Mouse (Mus musculus): ENCODE data around the gene Nell2. TPM values are rescaled to one million over a fixed set of nuclear protein-coding genes. Genes with fewer than 3 reads are reported as not detected.

Nell2 gene
- polyA plus RNA-seq, 1 experiment from 2014 or later: 14.3 TPM

DNA sequence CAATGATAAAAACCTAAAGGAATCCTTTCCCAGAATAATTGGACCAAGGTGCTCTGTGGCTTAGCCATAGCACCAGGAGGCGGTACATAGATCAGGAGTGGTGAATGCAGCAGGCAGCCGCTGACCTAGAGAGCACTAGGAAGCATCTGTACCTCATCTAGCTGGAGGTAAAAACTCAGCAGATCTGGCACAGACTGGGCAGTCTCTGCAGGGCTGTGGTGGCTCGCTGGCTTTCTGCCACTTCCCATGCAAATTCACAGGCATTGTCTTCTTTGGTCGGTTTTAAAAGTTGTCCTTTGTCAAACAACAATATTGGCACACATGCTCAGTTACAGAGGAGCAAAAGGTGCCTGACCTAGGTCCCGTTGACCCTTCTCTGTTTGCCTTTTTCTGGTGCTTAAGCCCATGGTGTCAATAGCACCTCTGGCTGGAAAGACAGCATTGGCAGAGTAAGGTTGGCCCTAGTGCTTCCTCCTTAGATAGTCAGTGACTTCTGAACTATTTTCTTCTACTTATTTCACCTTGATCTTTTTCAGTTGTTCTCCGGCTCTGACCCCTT lies 479.1 kb downstream of the Nell2 start:
- H3K27me3 ChIP-seq (replicated peaks): no peaks in the 10 kb centered on the region
- ATAC-seq (ENCODE audit: insufficient read depth, low FRiP score, low read depth): no peak
- WGBS: 65% methylated on average over 6 of the region's 6 CpGs

GRCm38 (mm10) chr15:95047486-95047885 lies 480.9 kb downstream of the Nell2 start:
- ATAC-seq (ENCODE audit: insufficient read depth, low FRiP score, low read depth): no peak
- H3K4me2 ChIP-seq: no peak overlapping the region
- no peaks in the 10 kb centered on the region for H3K4me1 ChIP-seq
- H3K36me3 ChIP-seq: no peaks in the 10 kb centered on the region
- H3K27ac ChIP-seq: no peak overlapping the region
- H3K4me3 ChIP-seq (replicated peaks): no peak overlapping the region
- 75% methylated on average over 2 of the region's 2 CpGs for WGBS
- no peaks in the 10 kb centered on the region for H3K27me3 ChIP-seq (replicated peaks)
- H3K9ac ChIP-seq: no peak overlapping the region
- no peaks in the 10 kb centered on the region for H3K9me3 ChIP-seq

More for the DNA sequence above, 479.1 kb downstream of the Nell2 start:
- no peak overlapping the region for H3K4me3 ChIP-seq (replicated peaks)
- no peaks in the 10 kb centered on the region for H3K4me1 ChIP-seq
- no peaks in the 10 kb centered on the region for H3K9me3 ChIP-seq
- no peak overlapping the region for H3K27ac ChIP-seq
- H3K9ac ChIP-seq: no peak overlapping the region
- H3K36me3 ChIP-seq: no peaks in the 10 kb centered on the region
- no peak overlapping the region for H3K4me2 ChIP-seq

DNA sequence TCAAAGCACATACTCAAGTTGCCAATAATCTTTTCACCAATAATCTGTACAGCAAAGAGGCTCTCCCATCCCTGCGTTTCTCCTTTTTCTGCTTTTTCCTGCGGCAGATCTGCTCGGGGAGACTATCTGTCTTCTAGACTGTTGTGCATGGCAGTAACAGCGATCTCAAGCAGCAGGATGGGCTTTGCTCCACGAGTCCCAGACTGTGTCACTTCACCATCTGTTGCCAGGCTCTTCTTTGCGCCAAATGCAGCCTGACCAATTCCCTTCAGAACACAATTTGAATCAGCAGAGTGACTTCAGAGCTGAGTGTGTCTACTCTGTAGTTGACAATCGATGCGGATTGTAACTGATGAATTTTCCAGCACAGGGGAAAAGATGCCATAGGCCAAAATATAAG lies 484.3 kb downstream of the Nell2 start:
- Histone ChIP-seq H3K4me2 (no peak overlapping the region), H3K27me3 (replicated peaks) (no peaks in the 10 kb centered on the region), H3K9me3 (no peaks in the 10 kb centered on the region), H3K36me3 (no peaks in the 10 kb centered on the region), H3K4me1 (no peaks in the 10 kb centered on the region), H3K4me3 (replicated peaks) (no peak overlapping the region), H3K27ac (no peak overlapping the region), H3K9ac (no peak overlapping the region)
- 71% methylated on average over 8 of the region's 8 CpGs for WGBS
- ATAC-seq (ENCODE audit: insufficient read depth, low FRiP score, low read depth): no peak

DNA sequence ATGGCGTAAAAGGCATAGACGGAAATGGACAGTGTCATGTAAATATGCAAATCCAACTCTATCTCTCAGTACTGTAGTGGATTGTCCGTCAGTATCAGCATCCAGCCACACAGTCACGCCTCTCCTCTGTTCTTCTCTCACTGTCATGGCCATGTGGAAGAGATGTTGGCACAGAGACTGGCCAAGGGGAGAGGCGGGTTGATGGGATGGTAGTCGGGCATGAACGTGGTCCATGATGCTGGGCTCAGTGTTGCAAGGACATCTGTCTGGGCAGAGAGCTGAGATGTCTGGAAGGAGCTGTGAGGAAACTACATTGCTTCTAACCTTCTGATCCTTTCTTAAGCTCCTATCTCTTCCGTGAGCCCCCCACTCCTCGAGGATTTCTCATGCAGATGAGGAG lies 485.9 kb downstream of the Nell2 start:
- no peak overlapping the region for H3K4me2 ChIP-seq
- ATAC-seq (ENCODE audit: insufficient read depth, low FRiP score, low read depth): no peak
- no peaks in the 10 kb centered on the region for H3K27me3 ChIP-seq (replicated peaks)
- 78% methylated on average over 9 of the region's 9 CpGs for WGBS
- H3K36me3 ChIP-seq: no peaks in the 10 kb centered on the region
- H3K4me3 ChIP-seq (replicated peaks): no peak overlapping the region
- no peaks in the 10 kb centered on the region for H3K4me1 ChIP-seq
- H3K9ac ChIP-seq: no peak overlapping the region
- no peak overlapping the region for H3K27ac ChIP-seq
- no peaks in the 10 kb centered on the region for H3K9me3 ChIP-seq

GRCm38 (mm10) chr15:95029487-95029875 lies 498.9 kb downstream of the Nell2 start:
- no peaks in the 10 kb centered on the region for H3K4me1 ChIP-seq
- 51% methylated on average over 5 of the region's 5 CpGs for WGBS

DNA sequence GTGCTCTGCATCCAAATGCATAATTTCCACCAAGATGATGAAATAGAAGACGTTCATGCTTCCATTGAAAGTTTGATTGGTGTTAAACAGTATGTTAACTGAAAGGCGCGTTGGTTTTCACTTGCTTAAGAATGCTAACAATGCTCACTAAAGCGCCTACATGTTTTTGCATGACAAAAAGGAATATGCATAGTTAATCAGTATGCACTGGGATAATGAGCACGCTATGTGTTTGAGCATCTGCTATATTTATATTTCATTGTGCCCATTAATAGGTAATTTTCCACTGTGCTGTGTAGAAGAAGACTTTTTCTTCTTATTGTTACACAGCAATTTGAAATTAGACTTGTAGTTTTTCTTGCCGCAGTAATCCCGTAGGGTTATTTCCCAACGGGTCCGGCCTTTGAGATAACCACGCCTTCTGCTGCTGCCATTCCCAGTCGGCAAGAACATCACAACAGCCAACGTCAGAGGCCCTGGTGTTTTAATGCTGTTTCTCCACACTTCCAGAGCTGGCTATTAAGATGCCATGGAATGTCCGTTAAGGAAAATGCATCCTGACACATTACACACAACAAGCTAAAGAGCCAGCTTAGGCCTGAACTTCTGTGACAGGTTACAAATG lies 499.4 kb downstream of the Nell2 start:
- Histone ChIP-seq H3K9ac (no peak overlapping the region), H3K4me2 (no peak overlapping the region), H3K9me3 (no peaks in the 10 kb centered on the region), H3K4me1 (no peaks in the 10 kb centered on the region), H3K27ac (no peak overlapping the region), H3K27me3 (replicated peaks) (no peaks in the 10 kb centered on the region), H3K36me3 (no peaks in the 10 kb centered on the region), H3K4me3 (replicated peaks) (no peak overlapping the region)
- no peak for ATAC-seq (ENCODE audit: insufficient read depth, low FRiP score, low read depth)
- 84% methylated on average over 13 of the region's 13 CpGs for WGBS

More at GRCm38 (mm10) chr15:95029487-95029875, 498.9 kb downstream of the Nell2 start:
- no peak overlapping the region for H3K27ac ChIP-seq
- H3K9ac ChIP-seq: no peak overlapping the region
- ATAC-seq (ENCODE audit: insufficient read depth, low FRiP score, low read depth): no peak
- no peaks in the 10 kb centered on the region for H3K36me3 ChIP-seq
- H3K4me2 ChIP-seq: no peak overlapping the region
- H3K9me3 ChIP-seq: no peaks in the 10 kb centered on the region
- no peaks in the 10 kb centered on the region for H3K27me3 ChIP-seq (replicated peaks)
- no peak overlapping the region for H3K4me3 ChIP-seq (replicated peaks)

Other genes starting within 250 kb of the Nell2 start
- 0.10 TPM in 1 of 2 replicates, not detected in the other for gene Dbx2, start 127.4 kb upstream of the Nell2 start, polyA plus RNA-seq (2015; fragmentation: Nextera tagmentation; extraction: Ambion mirVana)

All from stomach, embryonic 15.5 days (tissue).